Mouse (Mus musculus) lung, embryonic 16.5 days (tissue): ENCODE measurements around the gene Mon2. TPM values are rescaled to one million over a fixed set of nuclear protein-coding genes. Genes with fewer than 3 reads are reported as not detected.

Experiments used
- ATAC-seq: fragments of 200-750 bp; cut with Nextera tagmentation; 2 replicates; pipeline ENCODE4 v1.8.0; 2017; ENCODE audit warnings: low read depth, mild to moderate bottlenecking, moderate library complexity
- H3K27ac ChIP-seq: fragments of 300-500 bp; sonication (generic); 2 replicates; pipeline ENCODE4 v1.5.1; 2014; ENCODE audit warnings: mild to moderate bottlenecking, control low read depth, low read length
- H3K27me3 ChIP-seq: fragments of 300-500 bp; sonication (generic); 2 replicates; pipeline ENCODE4 v1.6.1; 2014; ENCODE audit warnings: low read depth, low read length, mixed read lengths; ENCODE audit not compliant: control insufficient read depth, insufficient read depth
- H3K36me3 ChIP-seq: fragments of 300-500 bp; sonication (generic); 2 replicates; pipeline ENCODE4 v1.6.1; 2014; ENCODE audit warnings: low read length; ENCODE audit not compliant: control insufficient read depth, insufficient read depth
- H3K4me1 ChIP-seq: fragments of 300-500 bp; sonication (generic); replicated peaks from 2 replicates; pipeline ENCODE4 v1.6.1; 2014; ENCODE audit warnings: low read length, mixed read lengths; ENCODE audit not compliant: control insufficient read depth, insufficient read depth
- H3K4me2 ChIP-seq: fragments of 300-500 bp; sonication (generic); 2 replicates; pipeline ENCODE4 v1.6.1; 2014; ENCODE audit warnings: low read depth, low read length, control low read depth
- H3K4me3 ChIP-seq: fragments of 300-500 bp; sonication (generic); 2 replicates; pipeline ENCODE4 v1.5.1; 2014; ENCODE audit warnings: mild to moderate bottlenecking, low read length, control low read depth
- H3K9ac ChIP-seq: fragments of 300-500 bp; sonication (generic); 2 replicates; pipeline ENCODE4 v1.6.1; 2014; ENCODE audit warnings: low read length, control low read depth
- H3K9me3 ChIP-seq: fragments of 300-500 bp; sonication (generic); 2 replicates; pipeline ENCODE4 v1.6.1; 2016; ENCODE audit warnings: low read length; ENCODE audit not compliant: control insufficient read depth
- WGBS: fragments of 180-500 bp; shearing (Covaris S2); extraction: QIAGEN DNeasy Blood & Tissue Kit; methylation state at CpG from one replicate; pipeline ENCODE4 v1.1.7; 2014; 5-methylcytosine and 5-hydroxymethylcytosine counted together
- polyA plus RNA-seq: library from polyadenylated mRNA; unstranded; fragments of >200 nt; fragmentation: Nextera tagmentation; extraction: Ambion mirVana; gene quantifications from 2 replicates; pipeline ENCODE4 v1.2.1, GENCODE M21; 2015

Mon2 gene
- polyA plus RNA-seq, 1 experiment from 2014 or later, result 19.3 TPM

- Histone ChIP-seq H3K27me3 (no peaks in the 10 kb centered on the region), H3K9ac (no peak overlapping the region), H3K9me3 (peaks cover 2% of the 10 kb centered on the region; the same call in 1 of the 2 replicates), H3K36me3 (peaks cover 15% of the 10 kb centered on the region), H3K4me1 (peaks cover 24% of the 10 kb centered on the region), H3K4me3 (no peak overlapping the region), H3K4me2 (0 out of 2 replicates have a peak overlapping the region, but pooled peaks have one; percentile 17), H3K27ac (peak overlapping the region; percentile 87)
- WGBS, result 67% methylated on average over 9 of the region's 9 CpGs
- ATAC-seq, result peak; percentile 35; the same call in 1 of the 2 replicates
Measured at GRCm38 (mm10) chr10:122991053-122991452, 85.3 kb downstream of the Mon2 start.

GRCm38 (mm10) chr10:122990606-122991005 is 85.7 kb downstream of the Mon2 start:
- Histone ChIP-seq H3K9ac (no peak overlapping the region), H3K27ac (peak overlapping the region; percentile 87), H3K36me3 (peaks cover 12% of the 10 kb centered on the region), H3K9me3 (no peaks in the 10 kb centered on the region), H3K4me3 (no peak overlapping the region), H3K27me3 (no peaks in the 10 kb centered on the region), H3K4me2 (0 out of 2 replicates have a peak overlapping the region, but pooled peaks have one; percentile 17), H3K4me1 (peaks cover 24% of the 10 kb centered on the region)
- ATAC-seq, result no peak
- 88% methylated on average over 6 of the region's 6 CpGs for WGBS

- Histone ChIP-seq H3K9ac (no peak overlapping the region), H3K4me2 (no peak overlapping the region), H3K4me1 (peaks cover 24% of the 10 kb centered on the region), H3K36me3 (peaks cover 7% of the 10 kb centered on the region; the same call in 1 of the 2 replicates), H3K9me3 (no peaks in the 10 kb centered on the region), H3K4me3 (no peak overlapping the region), H3K27ac (no peak overlapping the region), H3K27me3 (no peaks in the 10 kb centered on the region)
- WGBS, result 75% methylated on average over 9 of the region's 9 CpGs
- no peak for ATAC-seq
Measured at GRCm38 (mm10) chr10:122989916-122990315, 86.4 kb downstream of the Mon2 start.

- H3K4me2 ChIP-seq, result peak overlapping the region; percentile 51
- peak overlapping the region; percentile 54 for H3K9ac ChIP-seq
- no peak for ATAC-seq
- H3K27me3 ChIP-seq, result no peaks in the 10 kb centered on the region
- H3K27ac ChIP-seq, result no peak overlapping the region
- 0 out of 2 replicates have a peak, but pooled peaks cover 2% of the 10 kb centered on the region for H3K36me3 ChIP-seq
- peak overlapping the region; percentile 30 for H3K4me3 ChIP-seq
- 55% methylated on average over 7 of the region's 7 CpGs for WGBS
- no peaks in the 10 kb centered on the region for H3K9me3 ChIP-seq
- peaks cover 30% of the 10 kb centered on the region for H3K4me1 ChIP-seq
Measured at GRCm38 (mm10) chr10:122988372-122988771, 87.9 kb downstream of the Mon2 start.

- ATAC-seq, result no peak
- WGBS, result 7% methylated on average over 9 of the region's 9 CpGs
- peaks cover 37% of the 10 kb centered on the region for H3K4me1 ChIP-seq
- peak overlapping the region; percentile 51 for H3K4me2 ChIP-seq
- H3K27ac ChIP-seq, result peak overlapping the region; percentile 59
- no peaks in the 10 kb centered on the region for H3K9me3 ChIP-seq
- no peaks in the 10 kb centered on the region for H3K27me3 ChIP-seq
- H3K4me3 ChIP-seq, result peak overlapping the region; percentile 30
- peak overlapping the region; percentile 54 for H3K9ac ChIP-seq
- no peaks in the 10 kb centered on the region for H3K36me3 ChIP-seq
Measured at GRCm38 (mm10) chr10:122987671-122988128, 88.6 kb downstream of the Mon2 start.

GRCm38 (mm10) chr10:122986320-122987225 is 89.7 kb downstream of the Mon2 start:
- H3K4me3 ChIP-seq, result peak overlapping the region; percentile 95
- H3K27me3 ChIP-seq, result no peaks in the 10 kb centered on the region
- peak; percentile 86 for ATAC-seq
- WGBS, result 7% methylated on average over 50 of the region's 54 CpGs
- peaks cover 37% of the 10 kb centered on the region for H3K4me1 ChIP-seq
- peak overlapping the region; percentile 61 for H3K4me2 ChIP-seq
- H3K9me3 ChIP-seq, result no peaks in the 10 kb centered on the region
- no peaks in the 10 kb centered on the region; the same call in 1 of the 2 replicates for H3K36me3 ChIP-seq
- H3K27ac ChIP-seq, result peak overlapping the region; percentile 100
- peak overlapping the region; percentile 100 for H3K9ac ChIP-seq

- H3K27me3 ChIP-seq, result no peaks in the 10 kb centered on the region
- peak overlapping the region; percentile 100 for H3K27ac ChIP-seq
- H3K4me1 ChIP-seq, result peaks cover 34% of the 10 kb centered on the region
- peak overlapping the region; percentile 100 for H3K9ac ChIP-seq
- peak overlapping the region; percentile 95 for H3K4me3 ChIP-seq
- H3K36me3 ChIP-seq, result peaks cover 8% of the 10 kb centered on the region
- peak; percentile 90 for ATAC-seq
- no peaks in the 10 kb centered on the region for H3K9me3 ChIP-seq
- peak overlapping the region; percentile 79 for H3K4me2 ChIP-seq
- 1% methylated on average over 52 of the region's 115 CpGs for WGBS
Measured at GRCm38 (mm10) chr10:122985515-122986319, 90.6 kb downstream of the Mon2 start.

- Histone ChIP-seq H3K27me3 (no peaks in the 10 kb centered on the region), H3K4me2 (peak overlapping the region; percentile 79), H3K9me3 (no peaks in the 10 kb centered on the region), H3K36me3 (peaks cover 13% of the 10 kb centered on the region), H3K27ac (peak overlapping the region; percentile 100), H3K4me3 (peak overlapping the region; percentile 95), H3K9ac (peak overlapping the region; percentile 100), H3K4me1 (peaks cover 31% of the 10 kb centered on the region)
- 0% methylated on average over 37 of the region's 37 CpGs for WGBS
- no peak for ATAC-seq
Measured at GRCm38 (mm10) chr10:122985252-122985514, 91.1 kb downstream of the Mon2 start.
